Mouse (Mus musculus): ENCODE results near the gene Gm3676.
"Not testable (repeated sequence)": the region's sequence is repeated elsewhere in the genome, so short reads cannot be mapped to it uniquely, and the experiment has no call there.

Gm3676 gene

GRCm38 (mm10) chr14:41646387-41646786 lies at the start of gene Gm3676:
Gm3676 (minus strand) TSS chr14:41646487.
- not testable (repeated sequence) for DNase-seq (ENCODE audit: low read depth, low spot score)

DNA sequence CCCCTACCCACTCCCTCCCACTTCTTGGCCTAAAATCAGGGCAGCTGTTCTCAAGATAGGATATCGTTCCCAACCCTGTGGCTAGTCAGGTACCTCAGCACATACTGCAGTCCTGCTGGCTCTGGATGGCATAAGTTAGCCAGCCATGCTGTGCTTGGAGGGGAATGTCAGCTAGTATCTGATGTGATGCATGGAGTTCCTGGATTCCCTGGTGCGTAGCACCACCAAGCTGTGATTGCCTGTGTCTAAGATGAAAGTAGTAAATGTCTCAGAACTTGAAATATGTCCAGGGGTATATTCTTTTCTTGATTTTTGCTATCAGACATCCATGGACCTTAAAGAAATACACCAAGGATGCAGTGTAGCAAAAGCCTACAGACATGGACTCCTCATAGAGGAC lies 1.9 kb upstream of the Gm3676 start:
- not testable (repeated sequence) for DNase-seq (ENCODE audit: low read depth, low spot score)

GRCm38 (mm10) chr14:41630144-41630543 lies 16.1 kb downstream of the Gm3676 start:
- DNase-seq (ENCODE audit: low read depth, low spot score), result not testable (repeated sequence)

- DNase-seq (ENCODE audit: low read depth, low spot score), result not testable (repeated sequence)
These were observed 21.8 kb downstream of the Gm3676 start, which contains the start of gene Gm3072 for GRCm38 (mm10) chr14:41624512-41624911. Gm3072 (minus strand) TSS chr14:41624612.

GRCm38 (mm10) chr14:41622535-41622934 lies 23.8 kb downstream of the Gm3676 start:
- DNase-seq (ENCODE audit: low read depth, low spot score), result not testable (repeated sequence)

DNA sequence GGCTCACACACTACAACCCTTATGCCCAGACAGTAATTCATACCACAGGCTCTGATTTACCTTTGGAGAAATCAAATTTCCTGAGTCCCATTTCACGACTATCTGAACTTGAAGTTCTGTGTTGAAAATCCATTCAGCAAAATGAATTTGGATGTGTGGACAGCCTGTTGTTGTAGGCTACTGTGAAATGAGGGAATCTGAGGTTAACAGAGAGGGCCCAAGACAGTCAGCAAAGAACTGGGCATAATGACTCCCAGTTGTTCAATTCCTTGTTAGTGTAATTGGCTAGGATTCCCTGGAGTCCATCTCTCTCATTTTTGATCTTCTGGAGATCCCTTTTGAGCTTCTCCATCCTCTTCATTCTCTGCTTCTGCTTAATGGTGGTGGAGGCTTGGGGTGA lies 35.6 kb downstream of the Gm3676 start:
- not testable (repeated sequence) for DNase-seq (ENCODE audit: low read depth, low spot score)

- not testable (repeated sequence) for DNase-seq (ENCODE audit: low read depth, low spot score)
These were observed 45.4 kb downstream of the Gm3676 start for GRCm38 (mm10) chr14:41600935-41601334.

Measured in retina, postnatal 7 days (tissue).